Mouse (Mus musculus) adrenal gland, adult (tissue): ENCODE data around the gene Tmem245.

Experiments used
- DNase-seq, 2 experiments: peaks; one replicate each; pipeline ENCODE4 v3.0.0; 2022 to 2023; ENCODE audit warnings: low spot score in 1 of 2; ENCODE audit not compliant: inconsistent age in 2 of 2

The Tmem245 gene

GRCm38 (mm10) chr4:56946641-56947640 lies at the start of gene Tmem245:
Tmem245 (minus strand) TSS chr4:56947437.
- peak; percentile 95 to 97 for DNase-seq

- DNase-seq: no peak
Observed at GRCm38 (mm10) chr4:56993331-56993730, 46.1 kb upstream of the Tmem245 start.

- DNase-seq: no peak
Observed at GRCm38 (mm10) chr4:56991951-56992350, 44.7 kb upstream of the Tmem245 start.

- DNase-seq: peak in 1 of 2 experiments; percentile 26
Observed at GRCm38 (mm10) chr4:56990215-56990584, 43.0 kb upstream of the Tmem245 start, which contains the start of gene Frrs1l. Frrs1l (minus strand) TSS chr4:56990391.

- no peak for DNase-seq
Observed at GRCm38 (mm10) chr4:56989431-56990214, 42.4 kb upstream of the Tmem245 start.

- DNase-seq: no peak
Observed at GRCm38 (mm10) chr4:56965586-56966179, 18.4 kb upstream of the Tmem245 start.

GRCm38 (mm10) chr4:56963687-56964086 lies 16.4 kb upstream of the Tmem245 start:
- no peak for DNase-seq

GRCm38 (mm10) chr4:56961320-56961925 lies 14.2 kb upstream of the Tmem245 start:
- DNase-seq: no peak

GRCm38 (mm10) chr4:56957518-56957917 lies 10.3 kb upstream of the Tmem245 start:
- no peak for DNase-seq

- no peak for DNase-seq
Observed at GRCm38 (mm10) chr4:56953235-56953634, 6.0 kb upstream of the Tmem245 start.

- DNase-seq: no peak
Observed at GRCm38 (mm10) chr4:56951701-56952100, 4.5 kb upstream of the Tmem245 start.

- no peak for DNase-seq
Observed at GRCm38 (mm10) chr4:56949494-56949893, 2.3 kb upstream of the Tmem245 start.

GRCm38 (mm10) chr4:56946180-56946579 lies 1.1 kb downstream of the Tmem245 start:
- no peak for DNase-seq

GRCm38 (mm10) chr4:56944286-56944685 lies 3.0 kb downstream of the Tmem245 start:
- DNase-seq: peak; percentile 53 to 72

GRCm38 (mm10) chr4:56943258-56943657 lies 4.0 kb downstream of the Tmem245 start:
- DNase-seq: no peak

- no peak for DNase-seq
Observed at GRCm38 (mm10) chr4:56942567-56942966, 4.7 kb downstream of the Tmem245 start.

GRCm38 (mm10) chr4:56941481-56941880 lies 5.8 kb downstream of the Tmem245 start:
- no peak for DNase-seq

GRCm38 (mm10) chr4:56937136-56937535 lies 10.1 kb downstream of the Tmem245 start:
- DNase-seq: peak; percentile 50 to 64

GRCm38 (mm10) chr4:56935327-56935726 lies 11.9 kb downstream of the Tmem245 start:
- DNase-seq: no peak

- no peak for DNase-seq
Observed at GRCm38 (mm10) chr4:56933154-56933553, 14.1 kb downstream of the Tmem245 start.

- no peak for DNase-seq
Observed at GRCm38 (mm10) chr4:56932096-56932495, 15.1 kb downstream of the Tmem245 start.
